Comparison of ENCODE assay signal across 8 mouse cellular contexts in the genomic region with DNA sequence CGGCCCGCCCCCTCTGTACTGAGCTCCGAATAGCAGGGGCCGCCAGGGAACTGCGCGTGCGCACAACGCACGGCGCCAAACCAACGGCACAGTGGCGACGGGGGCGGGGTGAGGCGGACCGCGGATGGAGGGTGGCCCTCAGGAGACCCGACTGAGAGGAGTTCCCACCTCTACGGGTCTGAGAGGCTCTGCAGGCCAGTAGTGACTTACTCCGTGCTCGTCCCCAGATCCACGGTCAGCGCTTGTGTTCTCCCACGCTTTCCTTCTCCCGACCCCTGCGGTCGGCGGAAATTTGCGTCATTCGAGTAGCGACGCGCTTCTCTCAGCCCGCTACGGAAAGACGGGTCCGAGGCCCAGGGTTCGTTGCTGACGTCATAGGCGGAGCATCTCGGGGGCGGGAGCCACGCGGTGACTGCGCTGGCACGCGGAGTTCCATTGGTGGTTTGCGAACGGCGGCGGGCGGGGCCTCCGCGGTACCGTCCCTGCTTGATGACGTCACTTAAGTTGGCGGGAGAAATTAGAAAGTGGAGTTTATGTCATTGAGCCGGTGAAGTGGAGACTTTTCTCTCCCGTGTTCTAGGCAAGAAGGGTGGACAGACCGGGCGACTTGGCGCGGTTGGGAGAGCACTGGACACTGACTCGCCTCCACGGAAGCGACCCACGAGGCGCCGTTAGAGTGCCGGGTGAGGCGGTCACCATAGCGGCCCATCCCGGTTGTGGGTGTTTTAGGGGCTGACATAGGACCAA. TPM values are rescaled to one million over a fixed set of nuclear protein-coding genes. Genes with fewer than 3 reads are reported as not detected.
DNase-seq lines count a peak whose midpoint lies in the region; ATAC-seq lines count a peak whose summit lies in the region.

Larp7 (minus strand) TSS at position 377 of the 747 bp plus-strand sequence.
Zgrf1 (plus strand) TSS at position 517 of the 747 bp plus-strand sequence.

- peak; percentile 99 for DNase-seq in adipocyte (ENCODE audit: low spot score)
- peak; percentile 100 for DNase-seq in embryo, embryonic 10 days (ENCODE audit: low spot score)
- DNase-seq in gastrocnemius, postnatal 10 days, result peak; percentile 96
- DNase-seq in induced T-regulatory cell, adult 2 months (ENCODE audit: low read depth), result peak; percentile 99
- peak; percentile 97 to 99 for DNase-seq in left cerebral cortex, adult 9 months (ENCODE audit: low spot score in 2 of 2)
- DNase-seq in right cerebral cortex, postnatal 14 days, result peak; percentile 99
- peak; percentile 97 to 99 for DNase-seq in urinary bladder, postnatal 36 days (ENCODE audit: low spot score in 2 of 2)

- peak; percentile 91 for ATAC-seq in megakaryocyte progenitor cell, adult 5-6 weeks (replicated peaks; ENCODE audit: poor library complexity)

RNA-seq across cellular contexts. Expression of gene Larp7, which starts in this region (rescaled TPM):
- total RNA-seq in gastrocnemius, postnatal 10 days (2021), result 10 to 100 TPM; 15.3 to 19.5 TPM
- total RNA-seq in megakaryocyte progenitor cell, adult 5-6 weeks (2015), result 86.3 and 90.6 TPM in 2 replicates
- total RNA-seq in megakaryocyte progenitor cell, adult 5-6 weeks (2017), result 113 and 132 TPM in 2 replicates

RNA-seq across cellular contexts. Expression of gene Zgrf1, which starts in this region (rescaled TPM):
- total RNA-seq in gastrocnemius, postnatal 10 days (2021), result 1 to 10 TPM; 2.4 to 3.5 TPM
- total RNA-seq in megakaryocyte progenitor cell, adult 5-6 weeks (2015), result 20.1 and 22.2 TPM in 2 replicates
- 23.0 and 28.1 TPM in 2 replicates for total RNA-seq in megakaryocyte progenitor cell, adult 5-6 weeks (2017)

Comparison
In these comparisons a context has a peak if more than half of its experiments do, and no peak if none do; other contexts are left out.
1. Peak in every context shown above with its lines: DNase-seq and ATAC-seq.
2. RNA of gene Larp7 (total RNA-seq): 86.3 to 132 TPM in megakaryocyte progenitor cell, adult 5-6 weeks; 15.3 to 19.5 TPM in gastrocnemius, postnatal 10 days; every median in the first group is over 4 times any median in the second.
3. RNA of gene Zgrf1 (total RNA-seq): 20.1 to 28.1 TPM in megakaryocyte progenitor cell, adult 5-6 weeks; 2.4 to 3.5 TPM in gastrocnemius, postnatal 10 days; every median in the first group is over 4 times any median in the second.